Mouse (Mus musculus): ENCODE measurements around the gene Elmo1.

Gene Elmo1

DNA sequence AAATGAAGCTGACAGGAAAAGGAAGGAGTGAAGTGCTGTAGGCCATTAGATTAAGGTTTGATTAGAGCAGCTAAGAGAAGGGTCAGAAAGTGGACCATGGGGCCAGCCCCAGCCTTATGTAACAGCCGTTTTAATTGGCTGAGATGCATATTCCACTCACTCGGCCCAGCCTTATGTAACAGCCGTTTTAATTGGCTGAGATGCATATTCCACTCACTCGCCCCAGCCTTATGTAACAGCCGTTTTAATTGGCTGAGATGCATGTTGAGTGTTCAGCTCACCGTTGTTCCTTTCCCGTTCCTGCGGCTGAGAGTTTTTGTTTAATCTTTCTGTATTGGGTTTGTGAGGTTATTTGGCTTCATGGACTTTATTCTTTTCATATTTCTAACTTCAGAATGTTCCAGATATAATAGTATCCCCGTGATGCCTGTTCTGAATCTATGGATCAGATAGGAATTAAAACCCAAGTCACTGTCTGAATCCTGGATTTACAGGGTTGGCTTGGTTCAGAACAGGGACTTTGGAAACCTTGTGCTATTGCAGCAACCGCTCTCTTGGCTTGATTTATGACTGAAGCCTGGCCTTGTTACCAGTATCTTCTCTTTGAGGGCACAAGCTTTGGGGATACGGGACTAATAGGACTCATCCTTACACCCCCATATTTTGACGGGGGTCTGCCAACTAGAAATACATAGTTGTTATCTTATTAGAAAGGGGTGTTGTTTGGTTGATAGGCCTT is 114.8 kb downstream of the Elmo1 start:
- no peak for DNase-seq (ENCODE audit: low read depth, low spot score)

GRCm38 (mm10) chr13:20205746-20206145 is 115.3 kb downstream of the Elmo1 start:
- DNase-seq (ENCODE audit: low read depth, low spot score): no peak

- no peak for DNase-seq (ENCODE audit: low read depth, low spot score)
Observed at GRCm38 (mm10) chr13:20207126-20207525, 116.7 kb downstream of the Elmo1 start.

DNA sequence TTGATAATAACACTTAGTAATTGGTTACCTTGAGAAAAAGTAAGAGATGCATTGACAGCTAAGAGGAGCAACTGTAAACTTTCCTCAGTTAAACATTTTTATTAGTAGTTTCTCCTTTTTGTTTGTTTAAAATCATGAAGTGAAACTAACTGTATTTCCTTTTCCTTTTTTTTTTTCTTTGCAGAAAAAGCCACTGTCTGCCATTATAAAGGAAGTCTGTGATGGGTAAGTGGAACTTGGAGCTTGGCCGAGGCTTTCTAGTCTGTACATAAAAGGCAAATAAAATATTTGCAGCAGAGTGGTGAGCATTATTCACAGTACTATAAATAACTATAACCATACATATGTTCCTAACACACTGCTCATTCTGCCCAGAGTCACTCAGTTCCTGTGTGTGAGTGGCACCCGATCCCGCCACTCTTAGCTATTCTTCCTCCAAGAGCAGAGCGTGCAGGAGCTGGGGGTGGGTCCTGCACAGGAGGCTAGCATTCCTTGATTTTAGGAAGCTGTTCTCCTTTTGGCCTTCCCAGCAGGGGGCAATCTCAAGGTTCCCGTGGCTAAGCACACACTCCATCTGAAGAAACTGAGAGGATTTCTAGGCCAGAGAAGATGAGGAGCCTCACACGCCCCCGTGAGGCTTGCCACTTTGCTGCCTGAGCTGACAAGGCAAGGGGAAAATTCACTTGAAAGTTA is 117.7 kb downstream of the Elmo1 start:
- DNase-seq (ENCODE audit: low read depth, low spot score): no peak

GRCm38 (mm10) chr13:20208867-20209266 is 118.5 kb downstream of the Elmo1 start:
- DNase-seq (ENCODE audit: low read depth, low spot score): no peak

- DNase-seq (ENCODE audit: low read depth, low spot score): no peak
Observed at GRCm38 (mm10) chr13:20211780-20212179, 121.4 kb downstream of the Elmo1 start.

GRCm38 (mm10) chr13:20212665-20213064 is 122.3 kb downstream of the Elmo1 start:
- no peak for DNase-seq (ENCODE audit: low read depth, low spot score)

DNA sequence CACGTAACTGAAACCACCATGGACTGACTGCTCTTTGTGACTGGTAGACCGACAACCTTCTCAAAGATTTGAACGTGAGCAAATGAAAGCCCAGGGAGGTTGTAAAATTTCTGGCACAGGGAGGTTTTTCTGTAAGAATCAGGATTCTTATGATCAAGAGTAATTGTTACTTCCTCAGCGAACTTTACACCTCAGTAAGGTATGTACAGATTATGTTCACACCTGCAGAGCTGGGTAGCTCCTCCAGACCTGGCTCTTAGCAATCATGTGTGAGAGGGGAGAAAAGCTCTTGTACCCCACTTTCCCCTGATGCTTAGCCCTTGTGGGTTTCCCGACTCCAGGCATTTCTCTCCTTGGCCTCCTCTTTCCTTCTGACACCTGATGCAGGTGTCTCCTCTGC is 123.5 kb downstream of the Elmo1 start:
- DNase-seq (ENCODE audit: low read depth, low spot score): no peak

- peak; percentile 13 for DNase-seq (ENCODE audit: low read depth, low spot score)
Observed at GRCm38 (mm10) chr13:20217453-20218090, 127.2 kb downstream of the Elmo1 start.

GRCm38 (mm10) chr13:20218126-20218525 is 127.7 kb downstream of the Elmo1 start:
- DNase-seq (ENCODE audit: low read depth, low spot score): no peak

GRCm38 (mm10) chr13:20220414-20220813 is 130.0 kb downstream of the Elmo1 start:
- DNase-seq (ENCODE audit: low read depth, low spot score): no peak

GRCm38 (mm10) chr13:20227923-20228705 is 137.7 kb downstream of the Elmo1 start:
- DNase-seq (ENCODE audit: low read depth, low spot score): no peak

DNA sequence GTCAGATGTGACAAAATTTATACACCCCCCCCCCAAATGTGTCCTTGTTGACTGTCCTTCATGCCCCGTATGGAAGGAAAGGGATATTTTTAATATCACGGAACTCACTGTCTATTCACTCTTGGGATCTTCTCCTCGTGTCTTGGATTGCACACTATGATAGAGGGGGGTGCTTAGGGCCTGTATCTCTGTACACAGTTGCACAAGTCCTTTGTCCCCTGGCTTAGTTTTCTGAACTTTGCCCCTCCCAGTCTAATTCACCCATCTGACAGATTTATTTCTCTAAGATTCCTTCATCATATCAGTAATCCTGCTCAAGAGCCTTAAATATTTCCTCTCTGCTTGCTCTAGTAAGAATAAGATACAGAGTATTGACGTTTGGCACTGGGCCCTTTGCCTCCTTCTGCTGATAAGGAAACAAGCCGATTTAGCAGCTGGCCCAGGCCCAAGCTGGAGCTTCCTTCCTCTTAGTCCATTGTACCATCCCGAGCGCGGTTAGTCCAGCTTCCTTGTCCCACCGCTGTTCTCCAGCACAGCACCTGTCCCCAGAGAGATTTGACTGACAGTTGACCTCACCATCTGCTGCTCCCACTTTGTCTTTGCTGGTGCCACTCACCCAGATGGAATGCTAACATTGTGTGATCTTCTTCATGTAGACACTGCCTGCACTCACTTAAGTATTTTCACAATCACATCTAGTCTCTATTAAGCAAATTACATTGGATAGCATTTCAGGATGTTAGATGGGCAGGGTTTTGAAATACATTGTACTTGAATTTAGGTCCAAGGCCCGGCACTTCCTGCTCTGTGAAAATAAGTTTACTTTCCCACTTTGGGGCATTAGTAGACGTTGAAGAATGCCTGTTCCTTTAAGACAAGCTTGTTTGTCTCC is 141.7 kb downstream of the Elmo1 start:
- DNase-seq (ENCODE audit: low read depth, low spot score): peak; percentile 46

DNA sequence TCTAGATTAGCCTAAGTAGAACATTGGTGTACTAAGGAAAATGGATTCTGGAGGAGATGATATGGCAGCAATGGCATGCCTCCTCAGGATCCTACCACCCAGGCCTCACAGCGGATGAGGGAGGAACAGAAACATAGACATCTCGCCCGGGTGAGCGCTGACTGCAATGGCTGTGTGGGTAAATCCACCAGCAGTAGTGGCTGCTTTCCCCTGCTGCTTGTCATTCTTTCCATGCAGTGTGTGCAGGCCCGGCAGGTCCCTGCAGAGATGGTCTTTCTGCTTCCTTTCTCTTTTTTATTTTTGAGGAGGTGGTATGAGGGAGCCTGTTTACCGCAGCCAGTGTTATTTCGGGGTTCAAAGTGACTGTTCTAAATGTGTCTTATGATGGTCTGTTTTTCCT is 143.3 kb downstream of the Elmo1 start:
- no peak for DNase-seq (ENCODE audit: low read depth, low spot score)

- no peak for DNase-seq (ENCODE audit: low read depth, low spot score)
Observed at GRCm38 (mm10) chr13:20237615-20238014, 147.2 kb downstream of the Elmo1 start.

DNA sequence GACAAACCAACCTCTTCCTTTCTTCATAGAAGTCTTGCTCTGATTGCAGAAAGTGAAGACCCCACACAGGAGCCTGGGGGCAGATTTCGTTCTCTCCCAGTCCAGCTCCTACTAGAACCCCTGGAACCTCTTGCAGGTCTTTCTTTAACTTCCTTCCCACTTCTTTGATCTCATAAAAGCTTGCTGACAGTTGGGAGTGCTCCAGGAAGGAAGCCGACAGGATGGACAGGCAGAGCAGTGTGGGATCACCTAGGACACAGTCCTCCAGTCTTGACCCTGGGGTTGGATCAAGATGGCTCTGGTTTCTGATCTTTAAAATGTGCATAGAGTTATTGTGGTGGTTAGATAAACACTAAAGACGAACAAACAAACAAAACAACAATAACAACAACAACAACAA is 147.8 kb downstream of the Elmo1 start:
- DNase-seq (ENCODE audit: low read depth, low spot score): no peak

- DNase-seq (ENCODE audit: low read depth, low spot score): no peak
Observed at GRCm38 (mm10) chr13:20238743-20239142, 148.3 kb downstream of the Elmo1 start.

DNA sequence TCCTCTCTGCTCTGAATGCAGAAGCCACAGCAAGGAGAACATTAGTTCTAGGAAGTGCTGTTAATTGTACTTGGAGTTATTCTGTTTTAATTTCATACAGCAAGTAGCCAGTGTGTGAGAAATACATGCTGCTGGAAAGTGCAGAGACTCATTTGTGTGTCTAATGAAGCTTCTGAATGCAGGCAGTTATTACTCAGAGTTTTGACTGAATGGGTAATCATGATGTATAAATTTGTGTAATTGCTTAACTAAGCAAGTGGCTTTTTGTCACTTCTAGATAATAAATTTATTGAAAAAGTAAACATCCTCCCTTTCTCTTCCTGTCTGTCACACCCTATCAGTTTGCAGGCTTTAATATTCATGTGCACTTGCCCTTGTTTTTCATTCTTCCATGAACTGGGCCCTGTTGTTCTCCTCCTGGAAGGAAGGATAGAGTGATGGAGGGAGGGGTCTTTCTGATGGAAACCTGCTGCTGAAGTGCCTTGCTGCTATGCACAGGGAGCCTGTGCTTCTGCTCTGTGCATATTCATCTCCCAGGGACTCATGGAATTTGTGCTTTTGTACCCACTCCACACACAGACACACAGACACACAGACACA is 159.8 kb downstream of the Elmo1 start:
- DNase-seq (ENCODE audit: low read depth, low spot score): no peak

DNA sequence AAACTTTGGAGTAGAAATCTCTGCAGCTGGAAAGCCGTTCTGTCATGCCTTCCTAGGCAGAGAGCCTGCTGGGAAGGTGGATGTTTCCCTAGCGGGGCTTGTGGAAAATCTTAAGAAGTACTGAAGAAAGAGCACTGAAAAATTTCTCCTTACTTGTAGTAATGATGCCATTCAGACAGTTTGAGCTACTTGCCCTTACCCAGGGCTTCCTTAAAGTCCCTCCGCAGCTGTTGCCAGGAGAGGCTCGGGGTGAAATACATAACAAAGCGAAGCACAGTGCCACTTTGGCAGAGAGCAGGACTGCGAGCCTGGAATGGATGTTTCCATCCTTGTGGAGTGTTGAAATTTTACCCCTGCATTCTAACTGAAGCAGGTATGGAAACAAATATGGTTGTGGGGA is 164.5 kb downstream of the Elmo1 start:
- no peak for DNase-seq (ENCODE audit: low read depth, low spot score)

DNA sequence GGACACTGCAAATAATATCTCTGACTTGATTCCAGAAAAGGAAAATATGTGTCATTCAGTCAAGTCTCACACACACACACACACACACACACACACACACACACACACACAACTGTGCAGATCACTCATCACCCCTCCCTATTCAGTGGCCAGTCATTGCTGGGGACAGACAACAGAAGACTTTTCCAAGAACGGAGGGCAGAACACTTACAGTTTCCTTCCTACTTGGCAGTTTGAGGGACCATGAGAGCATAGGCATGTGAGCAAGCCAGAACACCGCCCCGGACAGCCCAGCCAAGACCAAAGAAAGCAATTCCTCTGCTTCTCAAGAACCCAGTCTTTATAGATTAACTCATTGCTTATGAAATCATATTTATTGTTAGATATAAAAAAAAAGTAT is 165.0 kb downstream of the Elmo1 start:
- no peak for DNase-seq (ENCODE audit: low read depth, low spot score)

DNA sequence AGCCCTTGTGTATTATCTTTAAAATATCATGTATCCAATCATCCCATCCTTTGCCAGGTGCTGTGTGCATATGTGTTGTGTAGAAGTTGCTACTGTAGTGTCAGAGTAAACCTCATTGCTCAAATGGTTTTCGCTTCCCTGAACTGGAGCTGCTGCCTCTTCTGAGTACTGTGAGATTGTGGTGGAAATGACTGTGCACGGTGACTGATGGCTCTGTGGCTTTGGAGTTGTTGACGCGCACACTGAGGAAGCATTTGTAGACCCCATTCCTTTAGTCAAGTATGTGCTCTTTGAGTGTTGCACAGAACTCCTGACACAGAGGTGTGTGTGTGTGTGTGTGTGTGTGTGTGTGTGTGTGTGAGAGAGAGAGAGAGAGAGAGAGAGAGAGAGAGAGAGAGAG is 166.2 kb downstream of the Elmo1 start:
- no peak for DNase-seq (ENCODE audit: low read depth, low spot score)

Measured in 3T3-L1 (cell line).